ENCODE assay signal across 25 mouse cellular contexts in genomic region chr3:116310033-116310432, GRCm38 (mm10). TPM values are rescaled to one million over a fixed set of nuclear protein-coding genes. Genes with fewer than 3 reads are reported as not detected.
"Had no signal": no experiment of that assay in that cellular context is flagged by ENCODE, and none has a peak within 500 bp of the region (broad histone marks: within the 10 kb centered on the region; RNA-seq: fewer than 3 reads in every experiment).

No protein-coding gene starts in this region.

- ATAC-seq: intestine, postnatal 0 days had no signal

- H3K27ac ChIP-seq: kidney, postnatal 0 days; layer of hippocampus, adult 2 months; limb, embryonic 10.5 days; limb, embryonic 13.5 days; liver, embryonic 12.5 days; liver, embryonic 15.5 days; lung, embryonic 15.5 days; neural tube, embryonic 12.5 days; neural tube, embryonic 15.5 days; stomach, postnatal 0 days had no signal

- H3K4me3 ChIP-seq: layer of hippocampus, adult 2 months; limb, embryonic 10.5 days; limb, embryonic 13.5 days; liver, embryonic 12.5 days; liver, embryonic 15.5 days; lung, embryonic 15.5 days; neural tube, embryonic 12.5 days; neural tube, embryonic 15.5 days had no signal

- H3K4me2 ChIP-seq: limb, embryonic 13.5 days; liver, embryonic 15.5 days; lung, embryonic 15.5 days; neural tube, embryonic 12.5 days; neural tube, embryonic 15.5 days had no signal

- H3K4me1 ChIP-seq: limb, embryonic 10.5 days; limb, embryonic 13.5 days; lung, embryonic 15.5 days; neural tube, embryonic 12.5 days; neural tube, embryonic 15.5 days had no signal

- DNase-seq: kidney, adult 2 months; kidney, postnatal 25 days; layer of hippocampus, adult 9-11 months; liver; lung, adult 18-20 months; lung, postnatal 10 days; lung, postnatal 36 days; right cerebral cortex, adult 18-20 months; right cerebral cortex, postnatal 14 days; right cerebral cortex, postnatal 4 days; thymus, adult 2 months; thymus, postnatal 14 days; thymus, postnatal 4 days had no signal

- H3K27me3 ChIP-seq: limb, embryonic 13.5 days; liver, embryonic 12.5 days; liver, embryonic 15.5 days; lung, embryonic 15.5 days; neural tube, embryonic 12.5 days; neural tube, embryonic 15.5 days had no signal

- H3K36me3 ChIP-seq: lung, embryonic 15.5 days had no signal

- H3K9ac ChIP-seq: limb, embryonic 13.5 days; liver, embryonic 12.5 days; liver, embryonic 15.5 days; lung, embryonic 15.5 days; neural tube, embryonic 12.5 days; neural tube, embryonic 15.5 days had no signal

- H3K9me3 ChIP-seq: limb, embryonic 10.5 days; limb, embryonic 13.5 days; liver, embryonic 12.5 days; liver, embryonic 15.5 days; lung, embryonic 15.5 days; neural tube, embryonic 12.5 days; neural tube, embryonic 15.5 days had no signal

RNA-seq across cellular contexts. Expression of gene Gpr88, which starts 56.7 kb away (rescaled TPM):
- total RNA-seq: megakaryocyte-erythroid progenitor cell, adult 5-6 weeks had no signal
